Mouse (Mus musculus): Measurements from ENCODE around the gene Tmem150c. TPM values are rescaled to one million over a fixed set of nuclear protein-coding genes. Genes with fewer than 3 reads are reported as not detected.

The Tmem150c gene
- total and polyA plus RNA-seq, 2 experiments from 2014 or later = 60.6 to 76.1 TPM

GRCm38 (mm10) chr5:100123283-100123682, 36.3 kb downstream of the Tmem150c start:
- no peak overlapping the region for H3K4me2 ChIP-seq (ENCODE audit: low read depth)
- no peaks in the 10 kb centered on the region for H3K36me3 ChIP-seq (ENCODE audit: insufficient read depth)
- H3K4me3 ChIP-seq (ENCODE audit: low read depth, low read length) = no peak overlapping the region
- WGBS = 38% methylated on average over 7 of the region's 7 CpGs
- no peaks in the 10 kb centered on the region for H3K9me3 ChIP-seq (ENCODE audit: low read length)
- H3K9ac ChIP-seq = no peak overlapping the region
- no peak for TF ChIP-seq CTCF (IDR thresholded peaks at IDR 0.05; ENCODE audit: low read depth)
- DNase-seq (peak; percentile 49), ATAC-seq (peak; percentile 55)
- H3K4me1 ChIP-seq (ENCODE audit: insufficient read depth) = no peaks in the 10 kb centered on the region
- H3K27ac ChIP-seq (ENCODE audit: low read depth, low read length) = no peak overlapping the region
- H3K27me3 ChIP-seq (ENCODE audit: insufficient read depth, low read length) = no peaks in the 10 kb centered on the region

- H3K9ac ChIP-seq = peak overlapping the region; percentile 51
These were observed 38.4 kb downstream of the Tmem150c start for GRCm38 (mm10) chr5:100121170-100121569.

GRCm38 (mm10) chr5:100120711-100121141, 38.9 kb downstream of the Tmem150c start:
- H3K36me3 ChIP-seq (ENCODE audit: insufficient read depth) = no peaks in the 10 kb centered on the region
- H3K9me3 ChIP-seq (ENCODE audit: low read length) = no peaks in the 10 kb centered on the region
- DNase-seq (peak; percentile 66), ATAC-seq (peak; percentile 65)
- H3K27me3 ChIP-seq (ENCODE audit: insufficient read depth, low read length) = no peaks in the 10 kb centered on the region
- peak overlapping the region; percentile 39 for H3K4me2 ChIP-seq (ENCODE audit: low read depth)
- H3K9ac ChIP-seq = peak overlapping the region; percentile 51
- peak overlapping the region; percentile 64 for H3K27ac ChIP-seq (ENCODE audit: low read depth, low read length)
- WGBS = 2% methylated on average over 20 of the region's 20 CpGs
- no peak for TF ChIP-seq CTCF (IDR thresholded peaks at IDR 0.05; ENCODE audit: low read depth)
- H3K4me3 ChIP-seq (ENCODE audit: low read depth, low read length) = peak overlapping the region; percentile 13; the same call in 1 of the 2 replicates
- no peaks in the 10 kb centered on the region for H3K4me1 ChIP-seq (ENCODE audit: insufficient read depth)

More at GRCm38 (mm10) chr5:100121170-100121569, 38.4 kb downstream of the Tmem150c start:
- Histone ChIP-seq H3K27ac (ENCODE audit: low read depth, low read length) (peak overlapping the region; percentile 64), H3K9me3 (ENCODE audit: low read length) (no peaks in the 10 kb centered on the region), H3K4me3 (ENCODE audit: low read depth, low read length) (peak overlapping the region; percentile 13; the same call in 1 of the 2 replicates), H3K36me3 (ENCODE audit: insufficient read depth) (no peaks in the 10 kb centered on the region), H3K4me2 (ENCODE audit: low read depth) (peak overlapping the region; percentile 39), H3K27me3 (ENCODE audit: insufficient read depth, low read length) (no peaks in the 10 kb centered on the region), H3K4me1 (ENCODE audit: insufficient read depth) (no peaks in the 10 kb centered on the region)
- no peak for TF ChIP-seq CTCF (IDR thresholded peaks at IDR 0.05; ENCODE audit: low read depth)
- no peak for DNase-seq
- 32% methylated on average over 7 of the region's 7 CpGs for WGBS
- ATAC-seq = peak; percentile 5; the same call in 1 of the 2 replicates

GRCm38 (mm10) chr5:100119331-100119730, 40.3 kb downstream of the Tmem150c start:
- no peak for ATAC-seq
- WGBS = 45% methylated on average over 8 of the region's 8 CpGs
- Histone ChIP-seq H3K27me3 (ENCODE audit: insufficient read depth, low read length) (no peaks in the 10 kb centered on the region), H3K4me3 (ENCODE audit: low read depth, low read length) (no peak overlapping the region), H3K4me1 (ENCODE audit: insufficient read depth) (no peaks in the 10 kb centered on the region), H3K4me2 (ENCODE audit: low read depth) (no peak overlapping the region), H3K9me3 (ENCODE audit: low read length) (no peaks in the 10 kb centered on the region), H3K36me3 (ENCODE audit: insufficient read depth) (no peaks in the 10 kb centered on the region), H3K27ac (ENCODE audit: low read depth, low read length) (peak overlapping the region; percentile 36; the same call in 1 of the 2 replicates), H3K9ac (no peak overlapping the region)
- TF ChIP-seq CTCF (IDR thresholded peaks at IDR 0.05; ENCODE audit: low read depth) = no peak
- no peak for DNase-seq

- Histone ChIP-seq H3K9me3 (ENCODE audit: low read length) (no peaks in the 10 kb centered on the region), H3K4me3 (ENCODE audit: low read depth, low read length) (no peak overlapping the region), H3K36me3 (ENCODE audit: insufficient read depth) (no peaks in the 10 kb centered on the region), H3K4me1 (ENCODE audit: insufficient read depth) (peaks cover 9% of the 10 kb centered on the region; the same call in 1 of the 2 replicates), H3K4me2 (ENCODE audit: low read depth) (no peak overlapping the region), H3K27ac (ENCODE audit: low read depth, low read length) (peak overlapping the region; percentile 69), H3K27me3 (ENCODE audit: insufficient read depth, low read length) (no peaks in the 10 kb centered on the region), H3K9ac (no peak overlapping the region)
- DNase-seq = peak; percentile 57
- no peak; the same call in 1 of the 2 replicates for ATAC-seq
- 27% methylated on average over 5 of the region's 5 CpGs for WGBS
- TF ChIP-seq CTCF (IDR thresholded peaks at IDR 0.05; ENCODE audit: low read depth) = no peak
These were observed 46.2 kb downstream of the Tmem150c start for GRCm38 (mm10) chr5:100113403-100113802.

GRCm38 (mm10) chr5:100110581-100110980, 49.0 kb downstream of the Tmem150c start:
- Histone ChIP-seq H3K36me3 (ENCODE audit: insufficient read depth) (no peaks in the 10 kb centered on the region), H3K27me3 (ENCODE audit: insufficient read depth, low read length) (no peaks in the 10 kb centered on the region), H3K4me1 (ENCODE audit: insufficient read depth) (peaks cover 12% of the 10 kb centered on the region; the same call in 1 of the 2 replicates), H3K9me3 (ENCODE audit: low read length) (no peaks in the 10 kb centered on the region), H3K4me2 (ENCODE audit: low read depth) (no peak overlapping the region), H3K27ac (ENCODE audit: low read depth, low read length) (no peak overlapping the region; the same call in 1 of the 2 replicates), H3K9ac (no peak overlapping the region), H3K4me3 (ENCODE audit: low read depth, low read length) (no peak overlapping the region)
- DNase-seq (no peak), ATAC-seq (no peak)
- WGBS = 78% methylated on average over 3 of the region's 3 CpGs
- no peak for TF ChIP-seq CTCF (IDR thresholded peaks at IDR 0.05; ENCODE audit: low read depth)

GRCm38 (mm10) chr5:100109543-100110282, 49.9 kb downstream of the Tmem150c start:
- Histone ChIP-seq H3K27ac (ENCODE audit: low read depth, low read length) (peak overlapping the region; percentile 86), H3K4me2 (ENCODE audit: low read depth) (no peak overlapping the region), H3K9ac (no peak overlapping the region), H3K4me1 (ENCODE audit: insufficient read depth) (peaks cover 12% of the 10 kb centered on the region; the same call in 1 of the 2 replicates), H3K27me3 (ENCODE audit: insufficient read depth, low read length) (no peaks in the 10 kb centered on the region), H3K36me3 (ENCODE audit: insufficient read depth) (no peaks in the 10 kb centered on the region), H3K4me3 (ENCODE audit: low read depth, low read length) (no peak overlapping the region), H3K9me3 (ENCODE audit: low read length) (no peaks in the 10 kb centered on the region)
- 39% methylated on average over 7 of the region's 7 CpGs for WGBS
- DNase-seq (peak; percentile 24), ATAC-seq (no peak)
- TF ChIP-seq CTCF (IDR thresholded peaks at IDR 0.05; ENCODE audit: low read depth) = no peak

Measured in forebrain, postnatal 0 days (tissue).